Mouse (Mus musculus) liver, embryonic 14.5 days (tissue): ENCODE measurements around the gene Myo1g.

Experiments
- CTCF ChIP-seq: IDR thresholded peaks from 2 replicates; pipeline ENCODE4 v1.5.1; 2016; ENCODE audit warnings: antibody characterized with exemption, low read depth, control low read depth
- EP300 ChIP-seq: IDR thresholded peaks from 2 replicates; pipeline ENCODE4 v1.6.1; 2016; ENCODE audit warnings: antibody characterized with exemption, low read depth

GRCm38 (mm10) chr11:6508269-6508876, 12.4 kb downstream of the Myo1g start:
- no peak for TF ChIP-seq CTCF
- TF ChIP-seq EP300 = no peak
